Comparison of ENCODE assay signal across 13 mouse cellular contexts in the genomic region with DNA sequence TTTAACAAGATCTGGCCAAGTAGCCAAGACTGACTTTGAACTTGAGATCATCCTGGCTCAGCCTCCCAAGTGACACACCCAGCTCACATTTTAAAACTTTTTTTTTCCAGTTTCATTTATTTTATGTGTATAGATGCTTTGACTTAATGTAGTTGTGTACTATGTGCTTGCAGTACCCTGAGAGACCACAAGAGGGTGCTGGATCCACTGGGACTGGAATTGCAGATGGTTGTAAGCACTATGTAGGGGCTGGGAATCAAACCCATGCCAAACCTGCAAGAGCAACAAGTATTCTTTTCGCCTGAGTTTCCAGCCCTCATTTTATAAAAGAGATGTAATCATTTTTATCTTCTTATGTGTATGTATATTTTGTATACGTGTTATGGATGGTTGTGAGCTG. TPM values are rescaled to one million over a fixed set of nuclear protein-coding genes. Genes with fewer than 3 reads are reported as not detected.
DNase-seq lines count a peak whose midpoint lies in the region; ATAC-seq and TF ChIP-seq lines count a peak whose summit lies in the region.
"Had no signal": no experiment of that assay in that cellular context is flagged by ENCODE, and none has a peak within 500 bp of the region (broad histone marks: within the 10 kb centered on the region; RNA-seq: fewer than 3 reads in every experiment).

No protein-coding gene starts in this region.

- no peak overlapping the region for H3K4me3 ChIP-seq in forebrain, postnatal 0 days (ENCODE audit: low read depth, low read length)
- H3K4me3 ChIP-seq in forebrain, embryonic 13.5 days = no peak overlapping the region
- no peak overlapping the region for H3K4me3 ChIP-seq in lung, adult 2 months (replicated peaks; ENCODE audit: extremely low read depth, low read depth, low read length)
- H3K4me3 ChIP-seq in cortical plate, adult 2 months (ENCODE audit: insufficient read depth, low read length) = no peak overlapping the region
- H3K4me3 ChIP-seq in forebrain, embryonic 11.5 days (ENCODE audit: low read depth, low read length) = no peak overlapping the region
- H3K4me3 ChIP-seq: embryonic facial prominence, embryonic 10.5 days; megakaryocyte, embryonic 14.5 days; neural tube, embryonic 15.5 days had no signal

- intact Hi-C loops in heart, postnatal 36 days (cut with DNase I) = no loop called here

- H3K27ac ChIP-seq in forebrain, postnatal 0 days (ENCODE audit: low read depth, low read length) = no peak overlapping the region
- no peak overlapping the region for H3K27ac ChIP-seq in forebrain, embryonic 13.5 days
- H3K27ac ChIP-seq in cortical plate, adult 2 months (ENCODE audit: insufficient read depth, low read length) = no peak overlapping the region
- H3K27ac ChIP-seq in forebrain, embryonic 11.5 days (ENCODE audit: low read depth, low read length) = no peak overlapping the region
- H3K27ac ChIP-seq: embryonic facial prominence, embryonic 10.5 days; neural tube, embryonic 15.5 days had no signal

- H3K27me3 ChIP-seq in forebrain, postnatal 0 days (ENCODE audit: insufficient read depth, low read length) = no peaks in the 10 kb centered on the region
- H3K27me3 ChIP-seq in forebrain, embryonic 13.5 days = no peaks in the 10 kb centered on the region
- H3K27me3 ChIP-seq in forebrain, embryonic 11.5 days (ENCODE audit: control insufficient read depth, insufficient read depth, low read length) = no peaks in the 10 kb centered on the region
- H3K27me3 ChIP-seq: neural tube, embryonic 15.5 days had no signal

- DNase-seq in forebrain, postnatal 0 days = no peak
- no peak for DNase-seq in lung, adult 2 months
- no peak for DNase-seq in lung, postnatal 10 days
- DNase-seq in ES-CJ7 (ENCODE audit: low read depth, low spot score) = peak; percentile 80
- DNase-seq in forebrain, embryonic 11.5 days (ENCODE audit: low spot score) = no peak
- no peak for DNase-seq in heart, postnatal 36 days

- no peaks in the 10 kb centered on the region for H3K36me3 ChIP-seq in forebrain, postnatal 0 days (ENCODE audit: insufficient read depth)
- no peaks in the 10 kb centered on the region for H3K36me3 ChIP-seq in forebrain, embryonic 13.5 days (ENCODE audit: poor library complexity, severe bottlenecking)
- no peaks in the 10 kb centered on the region for H3K36me3 ChIP-seq in forebrain, embryonic 11.5 days (ENCODE audit: control insufficient read depth, insufficient read depth, low read length)
- H3K36me3 ChIP-seq: embryonic facial prominence, embryonic 10.5 days; neural tube, embryonic 15.5 days had no signal

- no peak for TF ChIP-seq POLR2A in lung, adult 2 months (IDR thresholded peaks at IDR 0.05; ENCODE audit: borderline replicate concordance, extremely low read depth, low read depth, low read length)
- TF ChIP-seq POLR2A in cortical plate, adult 2 months (IDR thresholded peaks at IDR 0.05; ENCODE audit: extremely low read depth, insufficient read depth, low read length) = no peak

- no peak for ATAC-seq in forebrain, postnatal 0 days
- ATAC-seq in forebrain, embryonic 13.5 days = no peak
- ATAC-seq in forebrain, embryonic 11.5 days (replicated peaks; ENCODE audit: low FRiP score) = no peak
- ATAC-seq: forebrain, embryonic 16.5 days; inflammation-experienced regulatory T-cells, adult 6 months had no signal

- peak; percentile 34 for TF ChIP-seq CTCF in forebrain, postnatal 0 days (IDR thresholded peaks at IDR 0.05; ENCODE audit: low read depth)
- 0 out of 2 replicates have a peak, but pooled peaks have one; percentile 4 for TF ChIP-seq CTCF in lung, adult 2 months (IDR thresholded peaks at IDR 0.05; ENCODE audit: insufficient read depth, low read length)
- TF ChIP-seq CTCF in cortical plate, adult 2 months (IDR thresholded peaks at IDR 0.05; ENCODE audit: extremely low read depth, insufficient read depth, low read length) = 0 out of 2 replicates have a peak, but pooled peaks have one; percentile 11

- 94% methylated on average over 2 of the region's 2 CpGs for WGBS in forebrain, postnatal 0 days
- WGBS in forebrain, embryonic 13.5 days = 95% methylated on average over 2 of the region's 2 CpGs
- 90% methylated on average over 2 of the region's 2 CpGs for whole genome bisulfite sequencing in lung, adult 2 months
- WGBS in forebrain, embryonic 11.5 days = 87% methylated on average over 2 of the region's 2 CpGs

- no peak overlapping the region for H3K4me2 ChIP-seq in forebrain, postnatal 0 days (ENCODE audit: low read depth)
- no peak overlapping the region for H3K4me2 ChIP-seq in forebrain, embryonic 13.5 days
- H3K4me2 ChIP-seq in forebrain, embryonic 11.5 days (ENCODE audit: low read depth, low read length, severe bottlenecking) = no peak overlapping the region
- H3K4me2 ChIP-seq: neural tube, embryonic 15.5 days had no signal

- no peaks in the 10 kb centered on the region for H3K4me1 ChIP-seq in forebrain, postnatal 0 days (ENCODE audit: insufficient read depth)
- no peaks in the 10 kb centered on the region for H3K4me1 ChIP-seq in forebrain, embryonic 13.5 days
- H3K4me1 ChIP-seq in lung, adult 2 months (ENCODE audit: control insufficient read depth, insufficient read depth, low read length) = no peaks in the 10 kb centered on the region
- H3K4me1 ChIP-seq in cortical plate, adult 2 months (ENCODE audit: control insufficient read depth, insufficient read depth, low read length) = no peaks in the 10 kb centered on the region
- no peaks in the 10 kb centered on the region for H3K4me1 ChIP-seq in forebrain, embryonic 11.5 days (replicated peaks; ENCODE audit: control insufficient read depth, insufficient read depth, low read length)
- H3K4me1 ChIP-seq: megakaryocyte, embryonic 14.5 days; neural tube, embryonic 15.5 days had no signal

- no peak overlapping the region for H3K9ac ChIP-seq in forebrain, postnatal 0 days
- no peak overlapping the region for H3K9ac ChIP-seq in forebrain, embryonic 13.5 days
- no peak overlapping the region for H3K9ac ChIP-seq in forebrain, embryonic 11.5 days (ENCODE audit: low read length)
- H3K9ac ChIP-seq: neural tube, embryonic 15.5 days had no signal

- H3K9me3 ChIP-seq in forebrain, postnatal 0 days (ENCODE audit: low read length) = peaks cover 4% of the 10 kb centered on the region; the same call in 1 of the 2 replicates
- H3K9me3 ChIP-seq in forebrain, embryonic 13.5 days (replicated peaks) = no peaks in the 10 kb centered on the region
- H3K9me3 ChIP-seq in forebrain, embryonic 11.5 days (ENCODE audit: control insufficient read depth, low read length) = no peaks in the 10 kb centered on the region; the same call in 1 of the 2 replicates
- H3K9me3 ChIP-seq: neural tube, embryonic 15.5 days had no signal

RNA-seq across cellular contexts. Expression of a gene that starts 17.0 kb away (rescaled TPM):
- total RNA-seq in forebrain, postnatal 0 days (2014; rRNA removed) = 9.0 and 11.7 TPM in 2 replicates
- 3.6 and 4.2 TPM in 2 replicates for polyA plus RNA-seq in forebrain, postnatal 0 days (2015; fragmentation: Nextera tagmentation; extraction: Ambion mirVana)
- 22.7 and 24.2 TPM in 2 replicates for polyA plus RNA-seq in forebrain, embryonic 13.5 days (2015; fragmentation: Nextera tagmentation; extraction: Ambion mirVana)
- 1.7 and 2.7 TPM in 2 replicates for polyA plus RNA-seq in lung, adult 2 months (2012; rRNA removed)
- 2.6 and 2.8 TPM in 2 replicates for polyA plus RNA-seq in cortical plate, adult 2 months (2012; rRNA removed)
- 28.0 and 31.0 TPM in 2 replicates for polyA plus RNA-seq in forebrain, embryonic 11.5 days (2014; fragmentation: Nextera tagmentation; extraction: Ambion mirVana)
- 1 to 10 TPM; 2.8 to 3.6 TPM for total RNA-seq in heart, postnatal 36 days (2021)

RNA-seq across cellular contexts. Expression of a gene that starts 55.2 kb away (rescaled TPM):
- 92.2 and 95.3 TPM in 2 replicates for total RNA-seq in forebrain, postnatal 0 days (2014; rRNA removed)
- polyA plus RNA-seq in forebrain, postnatal 0 days (2015; fragmentation: Nextera tagmentation; extraction: Ambion mirVana) = 51.6 and 57.5 TPM in 2 replicates
- polyA plus RNA-seq in forebrain, embryonic 13.5 days (2015; fragmentation: Nextera tagmentation; extraction: Ambion mirVana) = 180 and 199 TPM in 2 replicates
- polyA plus RNA-seq in lung, adult 2 months (2012; rRNA removed) = 17.7 and 20.1 TPM in 2 replicates
- 55.9 and 62.9 TPM in 2 replicates for polyA plus RNA-seq in cortical plate, adult 2 months (2012; rRNA removed)
- polyA plus RNA-seq in forebrain, embryonic 11.5 days (2014; fragmentation: Nextera tagmentation; extraction: Ambion mirVana) = 276 and 281 TPM in 2 replicates
- 10 to 100 TPM; 61.6 to 73.8 TPM for total RNA-seq in heart, postnatal 36 days (2021)
